Mouse (Mus musculus) ES-Bruce4 (cell line): Measurements from ENCODE around the gene Galp. TPM values are rescaled to one million over a fixed set of nuclear protein-coding genes. Genes with fewer than 3 reads are reported as not detected.
A peak's percentile ranks its signal among the peaks of the same experiment; 100 is the strongest.
"Not testable (repeated sequence)": the region's sequence is repeated elsewhere in the genome, so short reads cannot be mapped to it uniquely, and the experiment has no call there.

Experiments used
- H3K27ac ChIP-seq: 2 replicates; pipeline ENCODE4 v1.5.1; 2012; ENCODE audit warnings: low read length, inconsistent platforms; ENCODE audit not compliant: insufficient read depth
- H3K27me3 ChIP-seq: 2 replicates; pipeline ENCODE4 v1.6.1; 2012; ENCODE audit warnings: mild to moderate bottlenecking, low read length, inconsistent platforms; ENCODE audit not compliant: control insufficient read depth, poor library complexity, insufficient read depth, severe bottlenecking
- H3K36me3 ChIP-seq: 2 replicates; pipeline ENCODE4 v1.6.1; 2012; ENCODE audit warnings: inconsistent platforms, mild to moderate bottlenecking, low read length, moderate library complexity; ENCODE audit not compliant: control insufficient read depth, poor library complexity, insufficient read depth, severe bottlenecking
- H3K4me1 ChIP-seq: one replicate; pipeline ENCODE4 v1.8.1; 2011; ENCODE audit warnings: low read length; ENCODE audit not compliant: control insufficient read depth, insufficient read depth
- H3K4me3 ChIP-seq: 2 replicates; pipeline ENCODE4 v1.5.1; 2011; ENCODE audit warnings: low read depth, mild to moderate bottlenecking, low read length
- H3K9ac ChIP-seq: 2 replicates; pipeline ENCODE4 v1.6.1; 2012; ENCODE audit warnings: low read depth, mild to moderate bottlenecking, inconsistent platforms; ENCODE audit not compliant: poor library complexity, severe bottlenecking
- H3K9me3 ChIP-seq: replicated peaks from 2 replicates; pipeline ENCODE4 v1.6.1; 2012; ENCODE audit warnings: mild to moderate bottlenecking, low read length, inconsistent platforms; ENCODE audit not compliant: control insufficient read depth, poor library complexity, insufficient read depth, severe bottlenecking
- CTCF ChIP-seq: IDR thresholded peaks from one replicate; pipeline ENCODE4 v1.8.1; 2011; ENCODE audit warnings: low read depth, low read length
- EP300 ChIP-seq: IDR thresholded peaks from 2 replicates; pipeline ENCODE4 v1.6.1; 2011; ENCODE audit warnings: low read depth, low read length; ENCODE audit not compliant: insufficient read depth
- POLR2A ChIP-seq: IDR thresholded peaks from one replicate; pipeline ENCODE4 v1.8.1; 2011; ENCODE audit warnings: low read length; ENCODE audit not compliant: insufficient read depth
- polyA plus RNA-seq: library from polyadenylated mRNA; stranded (reverse); fragments of >200 nt; gene quantifications from 2 replicates; pipeline ENCODE4 v1.2.4, GENCODE M21; 2011; ENCODE audit warnings: low read depth; ENCODE audit not compliant: missing spikeins, insufficient read depth, insufficient read length

Galp gene
- polyA plus RNA-seq, 1 experiment, result not detected

- H3K27me3 ChIP-seq, result no peaks in the 10 kb centered on the region
- H3K36me3 ChIP-seq, result no peaks in the 10 kb centered on the region
- TF ChIP-seq POLR2A (no peak), EP300 (no peak), CTCF (no peak)
- peaks cover 2% of the 10 kb centered on the region for H3K4me1 ChIP-seq
- H3K9ac ChIP-seq, result no peak overlapping the region
- no peak overlapping the region for H3K4me3 ChIP-seq
- H3K9me3 ChIP-seq, result peaks cover 14% of the 10 kb centered on the region; the same call in 1 of the 2 replicates
- no peak overlapping the region for H3K27ac ChIP-seq
Measured at GRCm38 (mm10) chr7:6220147-6220546, 23.3 kb downstream of the Galp start.

DNA sequence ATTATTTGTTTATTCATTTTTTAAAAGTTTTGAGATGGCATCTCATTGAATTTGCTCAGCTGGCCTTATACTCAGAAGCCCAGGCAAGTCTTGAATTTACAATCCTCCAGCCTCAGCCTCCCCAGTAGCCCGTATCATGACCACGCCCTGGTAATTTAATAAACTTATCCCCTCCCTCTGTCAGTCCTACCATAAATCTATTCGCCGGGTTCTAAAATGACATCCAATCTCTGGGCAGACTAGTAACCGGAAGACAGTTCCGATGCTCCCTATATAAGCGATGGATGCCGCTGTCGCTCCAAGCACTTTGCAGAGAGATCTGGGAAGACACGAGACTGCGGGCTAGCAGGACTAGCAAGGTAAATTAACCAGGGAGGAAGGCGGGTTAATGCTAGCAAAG lies 25.1 kb downstream of the Galp start, which contains the start of gene Zscan5b:
TSS of gene Zscan5b (plus strand) at position 301 of the 400 bp plus-strand sequence.
- no peaks in the 10 kb centered on the region for H3K36me3 ChIP-seq
- no peak within 1 kb of the TSS for H3K9ac ChIP-seq
- TF ChIP-seq CTCF (no peak), EP300 (no peak), POLR2A (no peak)
- no peaks in the 10 kb centered on the region for H3K4me1 ChIP-seq
- H3K27ac ChIP-seq, result no peak within 1 kb of the TSS
- H3K4me3 ChIP-seq, result 0 out of 2 replicates have a peak within 1 kb of the TSS, but pooled peaks have one; percentile 4
- H3K9me3 ChIP-seq, result peaks cover 8% of the 10 kb centered on the region; the same call in 1 of the 2 replicates
- H3K27me3 ChIP-seq, result no peaks in the 10 kb centered on the region

DNA sequence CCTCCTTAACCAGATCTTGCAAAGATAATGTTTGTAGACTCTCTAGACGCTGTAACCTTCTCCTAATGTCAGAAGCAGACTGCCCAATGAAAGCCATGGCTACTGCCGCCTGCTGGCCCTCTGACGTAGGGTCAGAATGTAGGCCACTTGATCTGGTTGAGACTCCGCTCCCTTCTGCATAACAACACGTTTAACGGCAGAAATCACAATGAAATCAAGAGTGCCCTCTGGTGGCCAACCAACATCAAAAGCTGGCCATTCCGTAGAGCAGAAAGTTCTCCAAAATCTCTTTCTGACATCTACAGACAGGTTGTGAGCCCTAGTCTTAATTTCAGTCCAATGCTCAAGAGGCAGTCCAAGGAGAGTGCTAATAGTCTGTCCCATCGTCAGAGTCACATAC lies 31.6 kb downstream of the Galp start:
- not testable (repeated sequence) for H3K4me1 ChIP-seq, H3K9ac ChIP-seq, H3K36me3 ChIP-seq, H3K27me3 ChIP-seq, H3K27ac ChIP-seq, H3K4me3 ChIP-seq, H3K9me3 ChIP-seq
- TF ChIP-seq CTCF, result peak; percentile 46

DNA sequence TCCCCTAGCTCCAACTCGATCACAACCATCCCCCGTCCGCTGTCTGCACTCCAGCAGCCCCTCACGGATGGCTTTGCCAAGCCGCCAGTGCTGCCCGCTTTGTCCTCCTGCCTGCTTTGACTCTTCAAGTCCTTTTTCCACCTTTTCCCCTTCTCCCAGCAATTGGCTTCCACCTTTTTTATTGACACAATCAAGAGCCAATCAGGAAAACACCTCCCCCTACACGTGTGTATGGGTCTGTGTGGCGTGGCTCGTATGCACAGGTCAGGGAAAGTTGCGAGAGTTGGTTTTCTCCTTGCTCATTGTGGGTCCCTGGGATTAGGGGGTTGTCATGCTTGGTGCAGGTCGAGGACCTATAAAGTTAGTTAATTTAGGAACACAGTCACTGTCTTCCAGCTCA lies 42.9 kb downstream of the Galp start:
- Histone ChIP-seq H3K36me3 (no peaks in the 10 kb centered on the region), H3K4me1 (no peaks in the 10 kb centered on the region), H3K4me3 (peak overlapping the region; percentile 71), H3K27ac (no peak overlapping the region), H3K27me3 (no peaks in the 10 kb centered on the region), H3K9me3 (no peaks in the 10 kb centered on the region), H3K9ac (peak overlapping the region; percentile 8)
- no peak for TF ChIP-seq POLR2A
- no peak for TF ChIP-seq CTCF
- no peak for TF ChIP-seq EP300

DNA sequence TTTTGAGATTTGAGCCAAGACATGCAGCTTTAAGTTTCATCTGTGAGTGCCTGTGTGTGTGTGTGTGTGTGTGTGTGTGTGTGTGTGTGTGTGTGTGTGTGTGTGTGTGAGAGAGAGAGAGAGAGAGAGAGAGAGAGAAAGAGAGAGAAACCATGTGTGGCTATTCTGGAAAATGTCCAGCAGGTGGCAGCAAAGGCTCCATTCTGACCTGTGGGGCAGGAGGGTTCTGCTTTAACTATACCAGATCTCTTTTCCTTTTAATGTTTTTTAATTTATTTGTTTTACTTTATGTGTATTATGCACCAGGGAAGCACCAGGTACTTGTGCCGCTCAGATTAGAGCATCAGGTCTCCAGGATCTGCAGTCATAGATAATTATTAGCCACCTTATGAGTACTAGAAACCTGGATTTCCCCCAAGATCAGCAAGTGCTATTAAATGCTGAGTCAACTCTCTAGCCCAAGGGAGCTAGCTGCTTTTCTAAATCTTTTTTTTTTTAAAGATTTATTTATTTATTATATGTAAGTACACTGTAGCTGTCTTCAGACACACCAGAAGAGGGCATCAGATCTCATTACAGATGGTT lies 44.0 kb downstream of the Galp start:
- H3K9me3 ChIP-seq, H3K27me3 ChIP-seq, H3K4me1 ChIP-seq, H3K9ac ChIP-seq, H3K27ac ChIP-seq, H3K4me3 ChIP-seq, H3K36me3 ChIP-seq: not testable (repeated sequence)
- TF ChIP-seq CTCF, result peak; percentile 55

DNA sequence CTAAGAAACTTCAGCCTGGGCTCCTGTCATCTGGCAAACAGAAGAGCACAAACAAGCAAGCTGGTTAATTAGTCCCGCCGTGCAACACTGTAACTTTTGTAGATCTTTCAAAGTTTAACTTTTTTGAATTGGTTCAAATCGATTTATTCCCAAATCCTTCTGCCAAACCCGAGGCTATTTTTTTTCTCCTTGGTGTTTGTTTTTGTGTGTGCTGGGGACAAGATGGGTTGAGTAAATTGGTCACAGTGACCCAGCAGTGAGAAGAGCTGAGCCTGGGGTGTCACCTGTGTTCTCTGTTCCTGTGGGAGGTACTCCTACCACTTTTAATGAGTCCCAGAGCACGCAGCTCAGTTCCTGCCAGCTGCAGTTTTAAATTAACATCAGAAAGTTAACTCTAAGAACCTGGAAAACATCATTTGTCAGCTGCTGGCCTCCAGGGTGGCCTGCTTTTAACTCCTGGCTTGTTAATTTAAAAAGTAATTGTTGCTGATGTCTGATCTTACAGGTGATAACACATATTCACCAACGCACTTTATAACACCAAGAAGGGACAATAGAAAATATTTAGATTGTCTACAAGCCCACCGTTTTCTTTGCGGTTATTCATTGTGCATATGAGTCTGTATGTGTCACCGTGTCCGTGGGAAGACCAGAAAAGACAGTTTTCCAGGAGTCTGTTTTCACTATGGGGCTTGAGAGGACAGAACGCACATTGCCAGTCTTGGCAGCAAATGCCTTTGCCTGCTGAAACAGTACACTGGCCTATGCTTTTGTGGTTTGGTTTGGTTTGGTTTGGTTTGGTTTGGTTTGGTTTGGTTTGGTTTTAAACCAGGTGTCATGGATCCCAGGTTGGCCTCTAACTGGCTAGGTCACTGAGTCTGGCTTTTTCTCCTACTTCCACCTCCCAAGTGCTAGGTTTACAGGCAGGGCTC lies 47.7 kb downstream of the Galp start:
- TF ChIP-seq POLR2A (no peak), EP300 (peak; percentile 76)
- Histone ChIP-seq H3K4me1 (no peaks in the 10 kb centered on the region), H3K9ac (no peak overlapping the region), H3K36me3 (no peaks in the 10 kb centered on the region), H3K4me3 (no peak overlapping the region), H3K27me3 (no peaks in the 10 kb centered on the region), H3K9me3 (no peaks in the 10 kb centered on the region), H3K27ac (peak overlapping the region; percentile 66)
